17 mouse cellular contexts compared by ENCODE assay signal in genomic region chr13:18800434-18800833, GRCm38 (mm10).
"Had no signal": no experiment of that assay in that cellular context is flagged by ENCODE, and none has a peak within 500 bp of the region (broad histone marks: within the 10 kb centered on the region; RNA-seq: fewer than 3 reads in every experiment).

No protein-coding gene starts in this region.

- H3K9ac ChIP-seq: intestine, embryonic 15.5 days; kidney, embryonic 15.5 days; limb, embryonic 13.5 days; liver, embryonic 14.5 days; lung, embryonic 14.5 days; midbrain, embryonic 12.5 days; neural tube, embryonic 15.5 days had no signal

- H3K27ac ChIP-seq: intestine, embryonic 15.5 days; kidney, embryonic 15.5 days; limb, embryonic 13.5 days; liver, embryonic 14.5 days; midbrain, embryonic 12.5 days; neural tube, embryonic 15.5 days; stomach, postnatal 0 days had no signal

- ATAC-seq: intestine, embryonic 15.5 days had no signal

- H3K4me1 ChIP-seq: intestine, embryonic 15.5 days; kidney, embryonic 15.5 days; limb, embryonic 13.5 days; midbrain, embryonic 12.5 days; neural tube, embryonic 15.5 days had no signal

- DNase-seq: kidney, adult 18-20 months; kidney, postnatal 14 days; left cerebral cortex, postnatal 4 days; lung, embryonic 14.5 days; lung, postnatal 14 days; right cerebral cortex, adult 18-20 months; right cerebral cortex, postnatal 25 days; thymus, postnatal 14 days had no signal

- H3K4me3 ChIP-seq: intestine, embryonic 15.5 days; kidney, embryonic 15.5 days; limb, embryonic 13.5 days; megakaryocyte, embryonic 14.5 days; midbrain, embryonic 12.5 days; myocyte; neural tube, embryonic 15.5 days had no signal

- H3K9me3 ChIP-seq: intestine, embryonic 15.5 days; kidney, embryonic 15.5 days; limb, embryonic 13.5 days; megakaryocyte, embryonic 14.5 days; midbrain, embryonic 12.5 days; neural tube, embryonic 15.5 days had no signal

- H3K36me3 ChIP-seq: intestine, embryonic 15.5 days; kidney, embryonic 15.5 days; limb, embryonic 13.5 days; neural tube, embryonic 15.5 days had no signal

- H3K4me2 ChIP-seq: intestine, embryonic 15.5 days; kidney, embryonic 15.5 days; limb, embryonic 13.5 days; lung, embryonic 14.5 days; midbrain, embryonic 12.5 days; neural tube, embryonic 15.5 days had no signal

- H3K27me3 ChIP-seq: intestine, embryonic 15.5 days; kidney, embryonic 15.5 days; limb, embryonic 13.5 days; megakaryocyte, embryonic 14.5 days; midbrain, embryonic 12.5 days; neural tube, embryonic 15.5 days had no signal
